Mouse (Mus musculus): ENCODE measurements around the gene Cdca5. TPM values are rescaled to one million over a fixed set of nuclear protein-coding genes. Genes with fewer than 3 reads are reported as not detected.
A peak's percentile ranks its signal among the peaks of the same experiment; 100 is the strongest.

Gene Cdca5
- polyA plus RNA-seq, 1 experiment: not detected

- peaks cover 10% of the 10 kb centered on the region for H3K4me1 ChIP-seq (ENCODE audit: control insufficient read depth, insufficient read depth, low read length)
- peak; percentile 77 for TF ChIP-seq POLR2A (IDR thresholded peaks at IDR 0.05; ENCODE audit: insufficient read depth, low read depth, low read length)
- TF ChIP-seq CTCF (IDR thresholded peaks at IDR 0.05; ENCODE audit: insufficient read depth, low read depth, low read length): no peak
- under 1% methylated on average over 65 of the region's 65 CpGs for WGBS
- H3K4me3 ChIP-seq (ENCODE audit: insufficient read depth, low read depth, low read length): peak within 1 kb of the TSS; percentile 88
- peak within 1 kb of the TSS; percentile 99 for H3K27ac ChIP-seq (ENCODE audit: insufficient read depth, low read depth, low read length)
Measured at GRCm38 (mm10) chr19:6046294-6047153, 38.3 kb upstream of the Cdca5 start, which contains the start of gene Syvn1. TSS of gene Syvn1 (plus strand) at chr19:6046576.

DNA sequence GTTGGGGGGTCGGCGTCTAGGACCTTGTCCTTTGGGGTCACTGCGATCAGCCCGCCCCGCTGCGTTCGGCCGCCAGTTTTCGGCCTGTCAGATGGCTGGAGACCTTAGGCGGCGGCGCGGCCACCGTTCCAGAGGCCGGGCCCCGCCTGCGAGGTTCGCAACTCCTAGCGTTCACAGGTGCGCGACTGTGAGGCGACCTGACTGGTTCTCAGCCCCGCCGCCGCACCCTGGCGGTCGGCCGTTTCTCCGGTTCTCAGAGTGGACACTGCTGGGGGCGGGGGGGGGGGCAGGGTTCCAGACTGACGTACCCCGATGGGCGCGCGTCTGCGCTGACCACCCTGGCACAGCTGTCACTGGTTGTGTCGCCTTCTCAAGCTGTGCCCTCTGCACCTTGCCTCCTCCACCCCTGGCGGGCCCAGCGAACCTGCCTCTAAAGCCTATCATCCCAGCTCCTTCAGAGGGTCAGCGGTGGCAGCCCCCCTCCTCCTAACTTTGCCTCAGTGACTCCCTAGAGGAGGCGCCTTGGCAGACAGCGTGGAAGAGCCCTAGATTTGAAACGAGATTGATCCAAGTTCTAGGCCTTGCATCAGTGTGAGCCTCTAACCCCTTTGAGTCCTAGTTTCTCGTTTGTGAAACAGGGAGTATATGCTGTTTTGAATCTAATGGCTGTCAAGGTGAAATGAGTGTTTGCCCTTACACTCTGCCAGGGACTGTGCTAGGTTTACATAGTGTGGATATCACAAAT, 37.5 kb upstream of the Cdca5 start:
- TF ChIP-seq POLR2A (IDR thresholded peaks at IDR 0.05; ENCODE audit: insufficient read depth, low read depth, low read length): no peak
- no peak for TF ChIP-seq CTCF (IDR thresholded peaks at IDR 0.05; ENCODE audit: insufficient read depth, low read depth, low read length)
- peak overlapping the region; percentile 88 for H3K4me3 ChIP-seq (ENCODE audit: insufficient read depth, low read depth, low read length)
- WGBS: 1% methylated on average over 44 of the region's 44 CpGs
- peak overlapping the region; percentile 63 for H3K27ac ChIP-seq (ENCODE audit: insufficient read depth, low read depth, low read length)
- peaks cover 10% of the 10 kb centered on the region for H3K4me1 ChIP-seq (ENCODE audit: control insufficient read depth, insufficient read depth, low read length)

GRCm38 (mm10) chr19:6047899-6048166, 37.0 kb upstream of the Cdca5 start:
- Histone ChIP-seq H3K4me3 (ENCODE audit: insufficient read depth, low read depth, low read length) (peak overlapping the region; percentile 88), H3K27ac (ENCODE audit: insufficient read depth, low read depth, low read length) (no peak overlapping the region), H3K4me1 (ENCODE audit: control insufficient read depth, insufficient read depth, low read length) (peaks cover 10% of the 10 kb centered on the region)
- TF ChIP-seq CTCF (IDR thresholded peaks at IDR 0.05; ENCODE audit: insufficient read depth, low read depth, low read length): no peak
- TF ChIP-seq POLR2A (IDR thresholded peaks at IDR 0.05; ENCODE audit: insufficient read depth, low read depth, low read length): no peak
- 86% methylated on average over 8 of the region's 8 CpGs for WGBS

DNA sequence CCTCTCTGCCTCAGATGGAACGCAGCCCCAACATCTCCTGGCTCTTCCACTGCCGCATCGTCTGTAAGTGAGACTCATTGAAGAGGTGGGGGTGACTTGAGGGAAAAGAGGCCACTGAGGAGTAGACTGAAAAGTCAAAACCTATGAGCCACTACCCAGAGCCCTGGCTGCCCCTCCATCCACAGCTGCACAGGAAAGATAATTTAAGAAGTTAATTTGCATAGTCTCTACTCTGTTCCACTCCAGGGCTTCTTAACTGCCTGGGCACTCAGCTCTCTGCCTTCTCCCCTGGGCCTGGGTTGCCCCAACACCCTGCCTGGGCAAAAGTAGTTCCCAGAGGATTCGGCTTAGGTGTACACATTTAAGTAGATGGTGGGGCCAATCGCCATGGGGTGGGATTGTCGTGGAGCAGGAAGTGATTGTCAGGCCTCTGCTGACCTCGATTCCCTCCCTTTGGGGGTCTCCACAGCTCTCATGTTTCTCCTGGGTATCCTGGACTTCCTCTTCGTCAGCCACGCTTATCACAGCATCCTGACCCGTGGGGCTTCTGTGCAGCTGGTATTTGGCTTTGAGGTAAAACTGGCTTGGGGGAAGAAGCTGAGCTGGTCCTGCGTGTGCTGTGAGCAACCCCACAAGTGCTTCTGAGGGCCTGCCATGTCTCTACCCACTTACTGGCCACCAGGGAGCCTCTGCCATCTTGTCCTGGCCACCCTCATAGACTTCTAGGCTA, 35.9 kb upstream of the Cdca5 start:
- peaks cover 10% of the 10 kb centered on the region for H3K4me1 ChIP-seq (ENCODE audit: control insufficient read depth, insufficient read depth, low read length)
- TF ChIP-seq POLR2A (IDR thresholded peaks at IDR 0.05; ENCODE audit: insufficient read depth, low read depth, low read length) (no peak), CTCF (IDR thresholded peaks at IDR 0.05; ENCODE audit: insufficient read depth, low read depth, low read length) (no peak)
- 87% methylated on average over 11 of the region's 11 CpGs for WGBS
- H3K4me3 ChIP-seq (ENCODE audit: insufficient read depth, low read depth, low read length): no peak overlapping the region
- H3K27ac ChIP-seq (ENCODE audit: insufficient read depth, low read depth, low read length): no peak overlapping the region

DNA sequence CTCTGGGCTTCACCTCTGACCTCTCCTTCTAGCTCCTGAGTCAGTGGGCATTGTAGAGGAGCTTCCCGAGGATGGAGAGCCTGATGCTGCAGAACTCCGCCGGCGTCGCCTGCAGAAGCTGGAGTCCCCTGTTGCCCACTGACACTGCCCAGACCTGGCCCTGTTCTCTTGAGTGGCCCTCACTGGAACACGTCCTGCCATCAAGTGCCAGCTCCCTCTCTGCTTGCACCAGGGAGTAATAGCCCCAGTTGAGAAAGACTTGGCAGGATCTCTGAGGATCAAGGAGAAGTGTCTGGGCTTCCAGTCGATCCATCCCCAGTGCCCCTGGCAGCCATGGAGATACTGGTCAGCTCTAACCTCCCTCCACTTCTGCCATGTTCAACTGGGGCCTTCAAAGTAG, 32.3 kb upstream of the Cdca5 start:
- H3K4me1 ChIP-seq (ENCODE audit: control insufficient read depth, insufficient read depth, low read length): peaks cover 10% of the 10 kb centered on the region
- 85% methylated on average over 7 of the region's 7 CpGs for WGBS
- no peak overlapping the region for H3K27ac ChIP-seq (ENCODE audit: insufficient read depth, low read depth, low read length)
- TF ChIP-seq CTCF (IDR thresholded peaks at IDR 0.05; ENCODE audit: insufficient read depth, low read depth, low read length) (no peak), POLR2A (IDR thresholded peaks at IDR 0.05; ENCODE audit: insufficient read depth, low read depth, low read length) (no peak)
- H3K4me3 ChIP-seq (ENCODE audit: insufficient read depth, low read depth, low read length): no peak overlapping the region

DNA sequence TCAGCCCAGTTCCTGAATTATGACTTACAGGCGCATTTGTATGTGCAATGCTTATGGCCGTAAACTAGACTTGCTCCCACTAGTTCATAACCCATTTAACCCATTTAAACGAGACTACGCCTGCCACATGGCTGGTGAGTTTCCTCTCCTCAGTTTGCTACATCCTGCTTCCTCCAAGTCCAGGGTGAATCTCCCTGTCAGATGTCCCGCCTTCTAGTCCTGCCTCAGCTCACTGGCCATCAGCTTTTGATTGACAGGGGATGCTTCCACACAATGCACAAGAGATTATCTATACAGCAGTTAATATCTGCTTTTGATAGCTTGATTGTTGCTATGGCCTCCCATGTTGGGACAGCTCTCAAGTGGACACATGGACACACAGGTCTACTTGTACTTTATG, 30.5 kb upstream of the Cdca5 start:
- H3K4me3 ChIP-seq (ENCODE audit: insufficient read depth, low read depth, low read length): no peak overlapping the region
- TF ChIP-seq CTCF (IDR thresholded peaks at IDR 0.05; ENCODE audit: insufficient read depth, low read depth, low read length) (no peak), POLR2A (IDR thresholded peaks at IDR 0.05; ENCODE audit: insufficient read depth, low read depth, low read length) (no peak)
- peaks cover 3% of the 10 kb centered on the region; the same call in 1 of the 2 replicates for H3K4me1 ChIP-seq (ENCODE audit: control insufficient read depth, insufficient read depth, low read length)
- WGBS: 84% methylated on average over 5 of the region's 5 CpGs
- H3K27ac ChIP-seq (ENCODE audit: insufficient read depth, low read depth, low read length): no peak overlapping the region

- TF ChIP-seq POLR2A (IDR thresholded peaks at IDR 0.05; ENCODE audit: insufficient read depth, low read depth, low read length): no peak
- TF ChIP-seq CTCF (IDR thresholded peaks at IDR 0.05; ENCODE audit: insufficient read depth, low read depth, low read length): no peak
- H3K4me3 ChIP-seq (ENCODE audit: insufficient read depth, low read depth, low read length): no peak overlapping the region
- H3K27ac ChIP-seq (ENCODE audit: insufficient read depth, low read depth, low read length): no peak overlapping the region
- H3K4me1 ChIP-seq (ENCODE audit: control insufficient read depth, insufficient read depth, low read length): peaks cover 3% of the 10 kb centered on the region; the same call in 1 of the 2 replicates
- WGBS: 23% methylated on average over 4 of the region's 4 CpGs
Measured at GRCm38 (mm10) chr19:6056696-6057095, 28.1 kb upstream of the Cdca5 start.

DNA sequence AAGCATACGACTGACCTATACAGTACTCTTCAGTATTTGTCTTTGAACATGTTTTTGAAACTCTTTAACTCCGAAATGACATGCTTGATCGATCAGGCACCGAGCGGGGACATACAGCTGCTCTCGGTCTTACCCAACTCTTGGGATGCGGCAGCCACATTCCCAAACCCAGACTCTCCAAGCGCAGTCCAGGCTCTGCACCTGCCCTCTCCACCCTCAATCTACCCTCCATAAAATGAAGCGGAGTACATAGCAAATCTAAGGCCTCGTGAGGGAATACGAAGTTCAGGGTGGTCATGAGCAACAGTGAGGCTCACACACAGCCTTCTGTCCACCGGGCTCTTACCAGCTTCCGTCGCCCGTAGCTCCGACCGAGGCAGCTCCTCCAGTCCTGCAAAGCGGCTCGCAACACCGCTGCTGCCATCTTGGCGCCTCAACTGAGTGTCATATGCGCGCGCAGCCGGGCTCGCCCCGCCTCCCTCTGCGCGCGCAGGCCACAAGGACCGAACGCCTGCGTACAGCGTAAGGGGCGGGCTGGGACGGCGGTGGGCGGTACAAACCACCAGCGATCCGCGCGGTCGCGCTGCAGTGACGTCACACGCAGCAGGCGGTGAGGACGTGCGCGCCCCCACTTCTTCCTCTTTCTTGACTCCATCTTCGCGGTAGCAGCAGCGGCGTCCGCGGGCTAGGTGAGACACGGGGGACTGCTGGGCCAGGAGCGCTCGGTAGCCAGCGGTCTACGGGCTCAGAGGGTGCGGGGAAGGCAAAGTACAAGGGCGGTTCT, 27.3 kb upstream of the Cdca5 start, which contains the start of the genes Mrpl49 and Fau:
TSS of gene Mrpl49 (minus strand) at position 473 of the 784 bp plus-strand sequence.
TSS of gene Fau (plus strand) at position 532 of the 784 bp plus-strand sequence.
- WGBS: under 1% methylated on average over 63 of the region's 63 CpGs
- Histone ChIP-seq H3K4me1 (ENCODE audit: control insufficient read depth, insufficient read depth, low read length) (peaks cover 9% of the 10 kb centered on the region), H3K4me3 (ENCODE audit: insufficient read depth, low read depth, low read length) (peak within 1 kb of the TSS; percentile 90), H3K27ac (ENCODE audit: insufficient read depth, low read depth, low read length) (peak within 1 kb of the TSS; percentile 67; the same call in 1 of the 2 replicates)
- TF ChIP-seq POLR2A (IDR thresholded peaks at IDR 0.05; ENCODE audit: insufficient read depth, low read depth, low read length) (peak; percentile 93), CTCF (IDR thresholded peaks at IDR 0.05; ENCODE audit: insufficient read depth, low read depth, low read length) (no peak)
